Mouse (Mus musculus): ENCODE results near the gene Olfr1328.
"Not testable (repeated sequence)": the region's sequence is repeated elsewhere in the genome, so short reads cannot be mapped to it uniquely, and the experiment has no call there.

DNA sequence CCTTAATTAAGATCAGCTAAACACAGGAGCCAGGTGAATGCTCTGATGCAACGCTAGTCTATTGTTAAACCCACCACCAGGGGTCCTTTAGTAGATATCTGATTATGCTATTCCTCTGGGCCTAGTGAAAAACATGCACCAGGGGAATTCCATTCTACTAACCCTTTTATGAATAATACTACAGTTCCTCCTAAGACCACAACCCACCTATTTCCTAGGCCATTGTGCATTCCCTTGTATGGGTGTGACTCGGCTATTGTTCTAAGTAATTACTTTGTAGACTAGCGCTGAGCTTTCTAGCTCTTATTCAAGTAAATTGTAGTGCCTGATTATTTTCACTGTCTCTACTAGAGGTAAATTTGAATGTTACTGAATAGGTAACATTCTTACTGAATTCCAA is 7.1 kb downstream of the Olfr1328 start:
- TF ChIP-seq ETS1 (conservative IDR thresholded peaks at IDR 0.05; ENCODE audit: low read depth, low read length); EP300 (IDR thresholded peaks at IDR 0.05; ENCODE audit: low read length); CTCF (conservative IDR thresholded peaks at IDR 0.05 in 1 of 2, IDR thresholded peaks at IDR 0.05 in 1 of 2; ENCODE audit: low read depth in 2 of 2, low read length in 2 of 2); NRF1 (IDR thresholded peaks at IDR 0.05; ENCODE audit: low read depth, low read length); TCF12 (IDR thresholded peaks at IDR 0.05; ENCODE audit: low read depth, low read length); HCFC1 (IDR thresholded peaks at IDR 0.05; ENCODE audit: low read depth, low read length); SIN3A (IDR thresholded peaks at IDR 0.05; ENCODE audit: low read length): not testable (repeated sequence)

Measured in CH12.LX (cell line).